Mouse (Mus musculus) cortical plate, adult 2 months (tissue): ENCODE measurements at regions not wholly inside any gene's neighbourhood (a gene's known extent, or its start where the extent isn't known, plus 50 kb on each side); places are given as distances from the start of the nearest gene placed in this dataset.

Experiments used
- H3K27ac ChIP-seq: fragments of 200-500 bp; 2 replicates; pipeline ENCODE4 v1.5.1; 2012; ENCODE audit warnings: low read length, control low read depth, inconsistent platforms; ENCODE audit not compliant: insufficient read depth
- H3K4me1 ChIP-seq: fragments of 200-500 bp; 2 replicates; pipeline ENCODE4 v1.6.1; 2011; ENCODE audit warnings: low read length; ENCODE audit not compliant: control insufficient read depth, insufficient read depth
- H3K4me3 ChIP-seq: fragments of 200-500 bp; 2 replicates; pipeline ENCODE4 v1.5.1; 2011; ENCODE audit warnings: mild to moderate bottlenecking, low read length, control low read depth; ENCODE audit not compliant: insufficient read depth
- CTCF ChIP-seq: fragments of 200-500 bp; IDR thresholded peaks from 2 replicates; pipeline ENCODE4 v1.5.1; 2011; ENCODE audit warnings: mild to moderate bottlenecking, control low read depth, low read length; ENCODE audit not compliant: insufficient read depth; ENCODE audit errors: extremely low read depth
- POLR2A ChIP-seq: fragments of 200-500 bp; IDR thresholded peaks from 2 replicates; pipeline ENCODE4 v1.6.1; 2011; ENCODE audit warnings: mild to moderate bottlenecking, low read length, control low read depth; ENCODE audit not compliant: insufficient read depth; ENCODE audit errors: extremely low read depth

GRCm38 (mm10) chr13:52362266-52362665 is 168.8 kb downstream of the Diras2 start:
- Histone ChIP-seq H3K27ac (no peak overlapping the region), H3K4me3 (no peak overlapping the region), H3K4me1 (no peaks in the 10 kb centered on the region; the same call in 1 of the 2 replicates)
- TF ChIP-seq CTCF (no peak), POLR2A (no peak)

DNA sequence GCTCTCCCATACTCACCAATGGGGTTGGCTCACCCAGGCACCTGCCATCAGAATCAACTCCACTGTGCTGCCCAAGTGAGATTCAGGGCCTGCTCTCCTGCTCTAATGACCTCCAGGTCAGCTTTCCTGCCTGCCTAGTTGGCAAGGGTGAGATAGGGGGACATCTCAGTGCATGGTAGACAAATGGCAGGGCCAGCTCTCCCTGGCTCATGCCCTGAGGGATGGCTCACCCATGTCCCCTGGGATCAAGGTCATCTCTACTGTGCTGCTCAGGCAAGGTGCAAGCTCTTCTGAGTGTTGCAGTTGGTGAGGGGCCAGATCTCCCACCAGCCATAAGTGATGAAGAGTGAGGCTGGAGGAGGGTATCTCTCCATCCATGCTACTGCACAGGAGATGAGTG is 161.2 kb downstream of the Diras2 start:
- Histone ChIP-seq H3K27ac (no peak overlapping the region), H3K4me1 (no peaks in the 10 kb centered on the region), H3K4me3 (no peak overlapping the region)
- no peak for TF ChIP-seq CTCF
- TF ChIP-seq POLR2A: no peak

- no peak overlapping the region for H3K4me3 ChIP-seq
- TF ChIP-seq CTCF (no peak), POLR2A (no peak)
- H3K27ac ChIP-seq: no peak overlapping the region
- H3K4me1 ChIP-seq: no peaks in the 10 kb centered on the region
Observed at GRCm38 (mm10) chr13:52371986-52372385, 159.1 kb downstream of the Diras2 start.

- TF ChIP-seq POLR2A (no peak), CTCF (no peak)
- H3K4me3 ChIP-seq: no peak overlapping the region
- no peaks in the 10 kb centered on the region for H3K4me1 ChIP-seq
- H3K27ac ChIP-seq: no peak overlapping the region
Observed at GRCm38 (mm10) chr13:52374781-52375180, 156.3 kb downstream of the Diras2 start.

GRCm38 (mm10) chr13:52378236-52378635 is 152.8 kb downstream of the Diras2 start:
- H3K4me1 ChIP-seq: no peaks in the 10 kb centered on the region
- no peak overlapping the region for H3K27ac ChIP-seq
- no peak overlapping the region for H3K4me3 ChIP-seq
- no peak for TF ChIP-seq POLR2A
- no peak for TF ChIP-seq CTCF

GRCm38 (mm10) chr13:52389271-52389670 is 141.8 kb downstream of the Diras2 start:
- Histone ChIP-seq H3K4me3 (no peak overlapping the region), H3K27ac (no peak overlapping the region), H3K4me1 (no peaks in the 10 kb centered on the region)
- TF ChIP-seq CTCF (no peak), POLR2A (no peak)

DNA sequence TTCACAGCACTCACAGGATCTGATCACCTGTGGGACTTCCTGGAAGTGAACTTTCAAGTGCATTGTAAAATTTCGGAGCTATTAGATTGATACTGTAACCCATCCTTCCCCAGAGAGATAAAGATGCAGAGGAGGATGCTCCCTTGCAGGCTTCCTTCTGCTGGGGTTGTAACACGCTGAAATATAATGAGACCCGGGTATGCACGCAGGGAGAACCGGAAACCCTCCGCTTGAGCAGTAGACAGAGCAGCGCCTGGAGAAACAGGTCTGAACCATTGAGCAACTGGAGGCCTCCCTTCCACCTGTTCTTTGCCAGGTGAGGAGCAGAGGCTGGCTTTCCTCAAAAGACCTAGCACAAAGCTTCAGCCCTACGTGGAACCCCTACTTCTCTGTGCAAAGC is 135.3 kb downstream of the Diras2 start:
- Histone ChIP-seq H3K27ac (no peak overlapping the region), H3K4me3 (no peak overlapping the region)
- no peak for TF ChIP-seq POLR2A
- TF ChIP-seq CTCF: no peak

GRCm38 (mm10) chr13:52398344-52398743 is 132.7 kb downstream of the Diras2 start:
- TF ChIP-seq CTCF: no peak
- TF ChIP-seq POLR2A: no peak
- no peak overlapping the region for H3K4me3 ChIP-seq
- no peaks in the 10 kb centered on the region for H3K4me1 ChIP-seq
- no peak overlapping the region for H3K27ac ChIP-seq

More for the DNA sequence above, 135.3 kb downstream of the Diras2 start:
- no peaks in the 10 kb centered on the region for H3K4me1 ChIP-seq

DNA sequence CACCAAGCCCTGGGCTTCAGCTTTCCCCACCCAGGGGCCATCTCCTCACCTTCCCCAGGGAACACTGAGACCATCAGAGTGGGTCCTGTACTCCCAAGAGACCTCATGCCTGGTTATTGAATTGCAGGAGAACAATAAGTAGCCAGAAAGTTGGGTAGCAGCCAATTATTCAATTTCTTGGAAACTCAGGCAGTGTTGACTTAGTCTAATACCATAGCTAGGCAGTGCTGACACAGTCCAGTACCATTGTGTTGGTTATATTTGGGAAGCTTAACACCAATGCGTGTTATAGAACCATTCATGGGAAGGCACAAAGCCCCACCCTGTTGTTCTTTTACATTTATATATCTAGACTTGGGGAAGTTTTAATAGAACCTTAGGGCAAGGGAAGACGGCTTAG is 131.9 kb downstream of the Diras2 start:
- TF ChIP-seq CTCF (no peak), POLR2A (no peak)

DNA sequence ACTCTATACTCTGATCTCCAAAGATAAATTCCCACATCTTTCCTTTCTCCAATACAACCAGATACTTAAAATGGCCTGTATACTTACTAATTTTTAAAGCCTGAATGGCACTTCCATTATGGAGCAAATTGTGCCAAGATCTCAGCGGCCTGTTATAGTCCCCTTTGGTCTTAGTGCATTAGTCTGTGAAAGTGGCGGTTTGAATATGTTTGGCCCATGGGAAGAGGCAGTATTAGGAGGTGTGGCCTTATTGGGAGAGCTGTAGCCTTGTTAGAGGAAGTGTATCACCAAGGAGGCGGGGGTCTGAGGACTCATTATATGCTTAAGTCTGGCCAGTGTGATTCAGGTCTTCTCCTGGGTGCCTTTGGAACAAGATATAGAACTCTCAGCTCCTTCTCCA is 127.3 kb downstream of the Diras2 start:
- no peak for TF ChIP-seq CTCF
- no peak for TF ChIP-seq POLR2A

More for the DNA sequence above, 131.9 kb downstream of the Diras2 start:
- no peaks in the 10 kb centered on the region for H3K4me1 ChIP-seq
- no peak overlapping the region for H3K27ac ChIP-seq
- H3K4me3 ChIP-seq: no peak overlapping the region

More for the DNA sequence above, 127.3 kb downstream of the Diras2 start:
- Histone ChIP-seq H3K4me3 (no peak overlapping the region), H3K4me1 (no peaks in the 10 kb centered on the region), H3K27ac (no peak overlapping the region)
